ENCODE assay signal across 31 mouse cellular contexts in the genomic region with DNA sequence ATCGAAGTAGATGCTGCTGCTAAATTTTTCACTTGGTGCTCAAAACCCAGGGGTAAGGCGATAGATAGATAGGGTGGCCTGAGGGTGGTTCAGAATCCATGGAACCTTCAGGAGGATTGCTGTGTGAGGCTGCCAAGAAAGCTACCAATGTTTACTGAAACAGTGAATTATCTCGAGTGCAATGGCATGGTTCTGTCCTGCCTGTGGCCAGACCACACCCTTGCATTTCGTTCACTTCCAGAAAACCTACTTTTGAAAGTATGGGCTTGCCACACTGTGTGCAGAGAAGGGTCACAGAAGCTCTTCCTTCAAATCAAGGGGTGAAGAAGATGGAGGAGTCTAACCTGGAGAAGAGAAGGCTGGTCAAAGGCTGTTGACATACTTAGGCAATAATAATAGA. TPM values are rescaled to one million over a fixed set of nuclear protein-coding genes. Genes with fewer than 3 reads are reported as not detected.
A peak's percentile ranks its signal among the peaks of the same experiment; 100 is the strongest.
DNase-seq lines count a peak whose midpoint lies in the region; ATAC-seq lines count a peak whose summit lies in the region.
"Had no signal": no experiment of that assay in that cellular context is flagged by ENCODE, and none has a peak within 500 bp of the region (broad histone marks: within the 10 kb centered on the region; RNA-seq: fewer than 3 reads in every experiment).

No protein-coding gene starts in this region.

- no peaks in the 10 kb centered on the region; the same call in 1 of the 2 replicates for H3K4me1 ChIP-seq in heart, embryonic 12.5 days (replicated peaks)
- H3K4me1 ChIP-seq in liver, embryonic 13.5 days (replicated peaks), result peaks cover 75% of the 10 kb centered on the region
- H3K4me1 ChIP-seq: heart, embryonic 13.5 days; limb, embryonic 10.5 days had no signal

- 81% methylated on average over 4 of the region's 4 CpGs for WGBS in heart, embryonic 12.5 days
- WGBS in liver, embryonic 13.5 days (ENCODE audit: insufficient replicate concordance), result 42% methylated on average over 4 of the region's 4 CpGs

- H3K9ac ChIP-seq in heart, embryonic 12.5 days, result no peak overlapping the region
- peak overlapping the region; percentile 62 for H3K9ac ChIP-seq in liver, embryonic 13.5 days
- H3K9ac ChIP-seq: forebrain, embryonic 13.5 days; heart, embryonic 13.5 days; hindbrain, embryonic 15.5 days; kidney, embryonic 15.5 days; limb, embryonic 15.5 days; midbrain, embryonic 13.5 days had no signal

- H3K4me2 ChIP-seq in heart, embryonic 12.5 days, result no peak overlapping the region
- peak overlapping the region; percentile 60 for H3K4me2 ChIP-seq in liver, embryonic 13.5 days
- H3K4me2 ChIP-seq: forebrain, embryonic 13.5 days; heart, embryonic 13.5 days; hindbrain, embryonic 15.5 days; kidney, embryonic 15.5 days; limb, embryonic 15.5 days; midbrain, embryonic 13.5 days had no signal

- H3K27ac ChIP-seq in heart, embryonic 12.5 days (ENCODE audit: poor library complexity, severe bottlenecking), result no peak overlapping the region
- peak overlapping the region; percentile 93 for H3K27ac ChIP-seq in liver, embryonic 13.5 days
- H3K27ac ChIP-seq: heart, embryonic 13.5 days; kidney, embryonic 15.5 days; limb, embryonic 10.5 days; limb, embryonic 15.5 days; midbrain, embryonic 13.5 days had no signal

- peaks cover 6% of the 10 kb centered on the region; the same call in 1 of the 2 replicates for H3K27me3 ChIP-seq in heart, embryonic 12.5 days (replicated peaks)
- no peaks in the 10 kb centered on the region for H3K27me3 ChIP-seq in liver, embryonic 13.5 days
- H3K27me3 ChIP-seq: forebrain, embryonic 13.5 days; heart, embryonic 13.5 days; hindbrain, embryonic 15.5 days; kidney, embryonic 15.5 days; limb, embryonic 15.5 days; megakaryocyte, embryonic 14.5 days; midbrain, embryonic 13.5 days had no signal

- 0 out of 2 replicates have a peak, but pooled peaks cover 4% of the 10 kb centered on the region for H3K9me3 ChIP-seq in heart, embryonic 12.5 days (replicated peaks)
- H3K9me3 ChIP-seq in liver, embryonic 13.5 days (replicated peaks), result no peaks in the 10 kb centered on the region
- H3K9me3 ChIP-seq: forebrain, embryonic 13.5 days; heart, embryonic 13.5 days; hindbrain, embryonic 15.5 days; kidney, embryonic 15.5 days; limb, embryonic 10.5 days; limb, embryonic 15.5 days; megakaryocyte, embryonic 14.5 days; midbrain, embryonic 13.5 days had no signal

- H3K36me3 ChIP-seq in heart, embryonic 12.5 days, result peaks cover 3% of the 10 kb centered on the region; the same call in 1 of the 2 replicates
- peaks cover 47% of the 10 kb centered on the region for H3K36me3 ChIP-seq in liver, embryonic 13.5 days
- H3K36me3 ChIP-seq: heart, embryonic 13.5 days; hindbrain, embryonic 15.5 days; limb, embryonic 10.5 days had no signal

- 0 out of 2 replicates have a peak, but pooled peaks have one; percentile 64 for ATAC-seq in heart, embryonic 12.5 days (ENCODE audit: insufficient number of reproducible peaks, low FRiP score)
- ATAC-seq in erythroid progenitor cell, adult 5-6 weeks (replicated peaks; ENCODE audit: low FRiP score, poor library complexity, severe bottlenecking), result peak; percentile 61
- peak; percentile 64 for ATAC-seq in liver, embryonic 13.5 days (ENCODE audit: low read depth)
- peak; percentile 48 for ATAC-seq in megakaryocyte-erythroid progenitor cell, adult 5-6 weeks (replicated peaks; ENCODE audit: low FRiP score, low TSS enrichment, poor library complexity, severe bottlenecking)
- ATAC-seq: forebrain, embryonic 13.5 days; midbrain, embryonic 13.5 days had no signal

- DNase-seq in heart, adult 8-10 months (ENCODE audit: low spot score), result no peak
- DNase-seq in liver, embryonic 13.5 days, result no peak
- DNase-seq in adrenal gland, postnatal 36 days, result no peak
- DNase-seq in adrenal gland, adult 18-20 months (ENCODE audit: low spot score in 2 of 2), result no peak
- DNase-seq: adrenal gland, postnatal 14 days; cerebellum, adult 2 months; cerebellum, postnatal 14 days; gastrocnemius, postnatal 25 days; heart, adult 11 months; heart, postnatal 10 days; kidney, adult 18-20 months; kidney, postnatal 25 days; lung, postnatal 4 days; retina, postnatal 1 day; right cerebral cortex, postnatal 25 days; spleen, adult 18-20 months; thymus, postnatal 14 days had no signal

- H3K4me3 ChIP-seq in heart, embryonic 12.5 days, result no peak overlapping the region
- H3K4me3 ChIP-seq in liver, embryonic 13.5 days (replicated peaks), result peak overlapping the region; percentile 26
- H3K4me3 ChIP-seq: forebrain, embryonic 13.5 days; heart, embryonic 13.5 days; hindbrain, embryonic 15.5 days; kidney, embryonic 15.5 days; limb, embryonic 10.5 days; limb, embryonic 15.5 days; megakaryocyte, embryonic 14.5 days; midbrain, embryonic 13.5 days had no signal

RNA-seq across cellular contexts. Expression of a gene that starts 8.0 kb away (rescaled TPM):
- polyA plus RNA-seq in heart, embryonic 12.5 days (2016; fragmentation: Nextera tagmentation; extraction: Ambion mirVana), result 14.8 and 16.0 TPM in 2 replicates
- 10 to 100 TPM; 56.9 to 61.7 (median 58.6) TPM for total RNA-seq in heart, adult 8-10 months (2022)
- 192 and 305 TPM in 2 replicates for total RNA-seq in erythroid progenitor cell, adult 5-6 weeks (2015; ENCODE audit: low replicate concordance)
- 368 and 376 TPM in 2 replicates for total RNA-seq in erythroid progenitor cell, adult 5-6 weeks (2017; ENCODE audit: low replicate concordance)
- 129 and 141 TPM in 2 replicates for polyA plus RNA-seq in liver, embryonic 13.5 days (2015; fragmentation: Nextera tagmentation; extraction: Ambion mirVana)
- total RNA-seq in megakaryocyte-erythroid progenitor cell, adult 5-6 weeks (2014; fragmentation: Nextera tagmentation), result 109 and 112 TPM in 2 replicates
- total RNA-seq in megakaryocyte-erythroid progenitor cell, adult 5-6 weeks (2017), result 109 and 149 TPM in 2 replicates
- total RNA-seq in adrenal gland, postnatal 36 days (2021), result 10 to 100 TPM; 18.2 to 28.0 TPM
- total RNA-seq in adrenal gland, adult 18-20 months (2021), result 10 to 100 TPM; 17.3 to 46.7 TPM

RNA-seq across cellular contexts. Expression of a gene that starts 8.0 kb away (rescaled TPM):
- 9.0 and 10.7 TPM in 2 replicates for polyA plus RNA-seq in heart, embryonic 12.5 days (2016; fragmentation: Nextera tagmentation; extraction: Ambion mirVana)
- total RNA-seq in heart, adult 8-10 months (2022), result 10 to 100 TPM in 2 of 4 experiments, 1 to 10 TPM in 2; 7.1 to 11.9 (median 10.3) TPM
- total RNA-seq in erythroid progenitor cell, adult 5-6 weeks (2015; ENCODE audit: low replicate concordance), result 110 and 154 TPM in 2 replicates
- 96.5 and 104 TPM in 2 replicates for total RNA-seq in erythroid progenitor cell, adult 5-6 weeks (2017; ENCODE audit: low replicate concordance)
- 30.1 and 43.5 TPM in 2 replicates for polyA plus RNA-seq in liver, embryonic 13.5 days (2015; fragmentation: Nextera tagmentation; extraction: Ambion mirVana)
- total RNA-seq in megakaryocyte-erythroid progenitor cell, adult 5-6 weeks (2014; fragmentation: Nextera tagmentation), result 57.4 and 66.3 TPM in 2 replicates
- total RNA-seq in megakaryocyte-erythroid progenitor cell, adult 5-6 weeks (2017), result 32.6 and 51.1 TPM in 2 replicates
- 10 to 100 TPM; 26.5 to 31.9 TPM for total RNA-seq in adrenal gland, postnatal 36 days (2021)
- 10 to 100 TPM; 14.7 to 16.9 TPM for total RNA-seq in adrenal gland, adult 18-20 months (2021)

RNA-seq across cellular contexts. Expression of a gene that starts 48.3 kb away (rescaled TPM):
- 0.59 and 0.69 TPM in 2 replicates for polyA plus RNA-seq in heart, embryonic 12.5 days (2016; fragmentation: Nextera tagmentation; extraction: Ambion mirVana)
- total RNA-seq in heart, adult 8-10 months (2022), result under 1 TPM; 0.31 to 0.47 (median 0.42) TPM
- total RNA-seq in erythroid progenitor cell, adult 5-6 weeks (2015; ENCODE audit: low replicate concordance), result not detected in 2 replicates
- total RNA-seq in erythroid progenitor cell, adult 5-6 weeks (2017; ENCODE audit: low replicate concordance), result not detected in 2 replicates
- polyA plus RNA-seq in liver, embryonic 13.5 days (2015; fragmentation: Nextera tagmentation; extraction: Ambion mirVana), result 0.15 and 0.16 TPM in 2 replicates
- not detected in 2 replicates for total RNA-seq in megakaryocyte-erythroid progenitor cell, adult 5-6 weeks (2014; fragmentation: Nextera tagmentation)
- not detected in 2 replicates for total RNA-seq in megakaryocyte-erythroid progenitor cell, adult 5-6 weeks (2017)
- total RNA-seq in adrenal gland, postnatal 36 days (2021), result not detected
- total RNA-seq in adrenal gland, adult 18-20 months (2021), result not detected
- total RNA-seq: adrenal gland, postnatal 14 days; G1E; gastrocnemius, postnatal 25 days; layer of hippocampus, postnatal 25 days; left cerebral cortex, postnatal 10 days had no signal
- polyA plus RNA-seq: G1E; hindbrain, embryonic 15.5 days had no signal
